Mouse (Mus musculus) spleen, adult 2 months (tissue): ENCODE data around the gene Nprl2.

Experiments
- CTCF ChIP-seq: fragments of 200-500 bp; IDR thresholded peaks from 2 replicates; pipeline ENCODE4 v1.5.1; 2011; ENCODE audit warnings: mild to moderate bottlenecking, inconsistent platforms; ENCODE audit not compliant: insufficient read depth, insufficient read length, insufficient replicate concordance; ENCODE audit errors: extremely low read depth
- POLR2A ChIP-seq: fragments of 200-500 bp; IDR thresholded peaks from 2 replicates; pipeline ENCODE4 v1.6.1; 2011; ENCODE audit warnings: low read depth, low read length, inconsistent platforms

DNA sequence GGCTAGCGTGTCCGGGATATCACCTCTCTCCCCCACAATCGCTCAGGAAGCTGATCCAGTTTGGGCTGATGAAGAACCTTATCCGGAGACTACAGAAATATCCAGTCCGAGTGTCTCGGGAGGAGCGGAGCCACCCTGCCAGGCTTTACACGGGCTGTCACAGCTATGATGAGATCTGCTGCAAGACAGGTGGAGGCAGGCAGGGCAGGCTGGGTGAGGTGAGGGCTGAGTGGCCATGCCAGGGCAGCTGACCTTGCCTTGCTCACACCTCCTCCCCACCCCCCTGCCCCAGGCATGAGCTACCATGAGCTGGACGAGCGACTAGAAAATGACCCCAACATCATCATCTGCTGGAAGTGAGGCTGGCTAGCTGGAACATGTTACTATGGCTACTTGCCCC lies 3.2 kb downstream of the Nprl2 start:
- no peak for TF ChIP-seq CTCF
- no peak for TF ChIP-seq POLR2A
